Mouse (Mus musculus) brain, adult 2 months (tissue): ENCODE measurements around the gene Zbtb41.
A peak's percentile ranks its signal among the peaks of the same experiment; 100 is the strongest.
"Not testable (repeated sequence)": the region's sequence is repeated elsewhere in the genome, so short reads cannot be mapped to it uniquely, and the experiment has no call there.

Source experiments
- DNase-seq: peaks from one replicate; pipeline ENCODE4 v3.0.0; 2011; ENCODE audit warnings: low read depth, low spot score

The Zbtb41 gene

DNA sequence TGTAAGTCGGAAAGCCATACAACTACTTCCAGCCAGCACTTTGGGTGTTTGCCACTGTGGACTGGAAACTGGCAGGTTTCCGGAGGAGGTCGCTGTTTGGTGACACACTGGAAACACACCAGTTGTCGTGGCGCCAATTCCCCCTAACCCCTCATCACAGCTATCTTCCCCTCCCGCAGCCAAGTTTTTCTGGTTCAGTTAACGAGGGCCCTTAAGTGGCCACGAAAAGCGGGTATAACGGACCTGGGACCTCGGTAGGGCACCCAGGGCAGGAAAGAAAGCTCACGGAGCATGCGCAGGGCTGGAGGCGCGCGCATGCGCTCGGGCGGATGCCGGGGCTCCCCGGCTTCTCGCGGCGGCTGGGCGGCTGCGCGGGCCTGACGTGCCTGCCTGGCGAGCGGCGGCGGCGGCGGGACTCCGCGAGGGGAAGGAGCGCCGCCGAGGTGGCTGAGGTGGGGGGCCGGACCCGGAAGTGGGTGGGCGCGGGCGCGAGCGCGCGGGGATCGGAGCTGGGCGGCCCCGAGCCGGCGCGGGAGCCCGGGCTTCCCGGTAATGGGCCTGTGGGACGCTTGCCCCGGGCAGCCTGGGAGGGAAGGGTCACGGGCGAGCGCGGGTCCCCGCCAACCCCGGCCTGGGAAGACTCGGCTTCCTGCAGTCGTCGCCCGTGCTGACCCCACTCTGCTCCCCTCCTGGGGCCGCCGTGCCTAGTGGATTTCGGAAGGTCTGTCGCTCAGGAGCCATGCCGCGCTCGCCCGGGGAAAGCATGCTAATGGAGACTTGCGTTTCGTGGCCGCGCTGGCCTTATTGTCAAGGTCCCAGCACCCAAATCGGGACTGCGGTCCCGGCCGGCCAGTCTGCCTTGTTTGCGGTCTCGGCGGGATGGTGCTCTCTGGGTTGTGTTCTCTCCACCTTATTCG, at the start of gene Zbtb41:
TSS of gene Zbtb41 (plus strand) at position 414 of the 917 bp plus-strand sequence.
- DNase-seq, result peak; percentile 91

DNA sequence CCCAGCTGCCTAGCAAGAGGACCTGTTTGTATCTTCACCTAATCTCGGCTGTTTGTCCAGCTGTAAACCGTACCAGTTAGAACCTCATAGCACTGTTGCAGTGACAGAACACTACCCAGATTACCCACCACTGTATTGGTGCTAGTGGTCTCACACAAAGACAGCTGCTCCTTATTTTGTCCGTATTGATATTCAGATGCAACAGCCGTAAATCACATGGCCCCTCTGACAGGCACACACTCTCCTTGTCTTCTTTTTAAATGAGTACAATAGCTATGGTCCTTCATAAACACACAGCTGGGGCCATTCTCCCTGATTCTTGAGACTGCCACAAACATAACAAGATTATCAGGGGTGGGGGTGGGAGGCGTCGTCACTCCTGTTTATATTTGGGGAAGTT, 46.2 kb upstream of the Zbtb41 start:
- DNase-seq, result no peak

DNA sequence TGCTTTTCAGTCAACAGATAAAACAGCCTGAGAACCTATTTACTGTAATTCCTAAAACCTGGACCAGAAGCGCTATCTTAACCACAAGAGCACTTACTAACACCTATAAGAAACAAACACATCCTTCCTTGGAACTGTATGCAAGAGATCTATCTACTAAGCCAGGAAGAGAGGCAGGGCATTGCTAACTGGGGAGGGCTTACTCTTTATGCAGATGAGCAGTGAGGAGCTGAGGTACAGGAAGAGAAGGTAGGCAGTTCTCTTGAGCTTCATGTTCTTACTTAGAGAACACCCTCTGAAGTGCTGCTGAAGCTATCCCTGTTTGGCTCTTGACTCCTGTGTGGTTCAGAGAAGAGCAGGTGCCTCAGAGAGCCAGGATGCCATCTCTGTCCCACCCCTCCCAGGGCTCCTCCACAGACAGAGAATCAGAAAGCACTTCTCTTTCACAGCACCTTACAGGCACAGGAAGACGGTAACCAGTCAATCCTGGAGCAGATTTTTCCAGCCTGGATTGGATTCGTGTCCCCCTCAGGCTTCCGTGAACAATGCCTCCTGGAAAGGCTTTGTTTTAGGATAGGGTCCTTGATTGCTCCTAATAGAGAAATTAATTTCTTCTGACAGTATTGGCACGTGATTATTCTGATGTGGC, 45.3 kb upstream of the Zbtb41 start, which contains the start of gene Crb1:
TSS of gene Crb1 (minus strand) at position 463 of the 649 bp plus-strand sequence.
- peak; percentile 15 for DNase-seq

DNA sequence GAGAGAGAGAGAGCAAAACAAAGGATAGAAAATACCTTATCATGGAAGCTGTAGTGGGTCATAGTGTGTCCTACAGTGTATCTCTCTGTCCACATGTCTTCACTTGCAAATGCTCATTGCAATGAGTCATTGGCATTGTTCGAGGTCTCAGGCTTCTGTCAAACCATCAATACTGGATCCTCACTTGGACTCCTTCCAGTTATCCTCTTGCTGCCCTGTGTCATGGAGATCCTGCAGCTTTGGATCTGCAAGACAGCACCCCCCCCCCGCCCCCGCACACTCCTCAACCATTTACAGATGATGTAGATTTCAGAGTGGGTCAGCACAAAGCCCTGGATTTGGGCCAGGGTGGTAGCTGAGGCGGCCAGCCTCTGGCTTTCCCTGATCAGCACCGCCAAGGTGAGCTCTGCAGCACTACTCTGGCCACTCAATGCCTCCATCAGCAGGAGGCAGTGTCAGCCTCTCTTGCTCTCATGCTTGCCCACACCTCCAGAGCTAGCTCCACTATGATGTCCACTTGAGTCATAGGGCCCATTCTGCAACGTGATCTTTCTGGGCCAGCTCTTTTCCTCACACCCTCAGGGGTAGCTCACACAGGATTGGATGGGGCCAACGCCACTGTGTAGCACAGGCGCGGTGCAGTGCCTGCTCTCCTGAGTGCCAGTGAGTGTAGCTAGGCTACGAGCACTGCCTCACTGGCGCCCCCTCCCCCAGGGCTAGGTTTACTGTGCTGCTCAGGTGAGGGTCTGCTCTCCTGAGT, 43.0 kb upstream of the Zbtb41 start:
- DNase-seq, result no peak

DNA sequence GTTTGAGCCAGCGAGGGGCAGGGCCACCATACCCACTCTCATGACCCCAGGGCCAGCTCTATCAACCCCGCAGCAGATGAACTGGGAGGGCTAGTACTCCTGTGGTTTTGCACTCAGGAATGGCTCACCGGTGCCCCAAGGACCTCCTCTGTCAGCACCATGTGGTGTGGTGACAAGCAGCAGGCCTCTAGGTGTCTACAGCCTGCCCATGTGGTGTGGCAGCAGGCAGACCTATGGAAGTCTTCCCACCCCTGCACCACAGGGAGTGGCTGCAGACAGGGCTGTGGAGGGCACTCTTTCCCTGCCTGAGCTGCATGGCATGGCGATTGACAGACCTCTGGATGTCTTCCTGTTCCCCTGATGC, 42.5 kb upstream of the Zbtb41 start:
- no peak for DNase-seq

DNA sequence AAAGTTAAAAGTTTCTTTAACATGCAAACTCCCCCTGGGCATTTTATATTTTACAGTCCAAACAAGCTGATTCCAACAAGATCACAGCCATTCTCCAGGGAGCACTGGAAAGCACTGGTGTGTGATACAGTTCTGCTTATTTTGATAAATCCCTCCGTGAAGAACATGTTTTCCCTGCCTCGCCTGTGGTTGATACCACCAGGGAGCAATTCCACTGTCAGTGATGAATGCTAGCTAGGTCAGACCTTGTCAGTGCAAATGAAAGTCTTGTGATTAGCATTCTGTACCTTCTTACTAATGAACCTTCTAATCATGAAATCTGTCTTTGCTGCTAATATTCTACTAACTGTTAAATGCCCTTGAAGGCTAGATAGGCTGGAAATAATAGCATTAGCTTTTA, 30.3 kb upstream of the Zbtb41 start:
- DNase-seq, result no peak

DNA sequence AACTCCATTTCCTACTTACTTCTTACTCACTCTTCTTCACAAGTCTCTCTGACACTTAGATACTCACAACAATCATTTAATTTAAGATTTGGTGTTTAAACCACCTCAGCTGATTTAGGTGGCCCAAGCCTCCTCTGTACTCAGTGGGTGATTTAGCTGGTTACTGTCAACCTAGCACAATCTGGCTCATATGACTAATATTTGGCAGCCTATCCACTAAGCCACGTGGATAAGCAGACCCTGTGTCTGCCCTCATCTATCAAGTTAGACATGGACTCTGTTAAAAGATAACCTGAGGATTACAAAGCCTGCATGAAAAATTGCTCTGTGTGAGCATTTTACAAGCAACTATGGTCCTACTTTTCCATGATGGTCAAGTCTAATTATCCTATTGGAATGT, 25.5 kb upstream of the Zbtb41 start:
- no peak for DNase-seq

DNA sequence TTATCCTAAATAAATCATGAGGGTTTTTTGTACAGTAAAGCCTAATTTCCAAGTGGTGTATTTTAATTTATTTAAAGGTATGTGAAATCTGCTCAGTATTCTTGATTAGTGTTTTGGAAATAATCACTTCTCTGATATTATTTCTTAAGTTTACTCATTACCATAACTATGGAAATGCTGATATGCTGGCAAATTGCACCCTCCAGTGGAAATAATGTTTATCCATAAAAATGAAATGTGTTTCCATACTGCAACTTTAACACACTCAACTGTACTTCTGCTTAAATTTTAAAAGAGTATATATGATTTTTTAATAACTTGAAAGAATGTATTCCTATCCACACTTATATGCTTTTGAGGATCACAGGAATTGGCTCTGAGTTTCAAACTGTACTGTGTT, 16.3 kb upstream of the Zbtb41 start:
- no peak for DNase-seq

DNA sequence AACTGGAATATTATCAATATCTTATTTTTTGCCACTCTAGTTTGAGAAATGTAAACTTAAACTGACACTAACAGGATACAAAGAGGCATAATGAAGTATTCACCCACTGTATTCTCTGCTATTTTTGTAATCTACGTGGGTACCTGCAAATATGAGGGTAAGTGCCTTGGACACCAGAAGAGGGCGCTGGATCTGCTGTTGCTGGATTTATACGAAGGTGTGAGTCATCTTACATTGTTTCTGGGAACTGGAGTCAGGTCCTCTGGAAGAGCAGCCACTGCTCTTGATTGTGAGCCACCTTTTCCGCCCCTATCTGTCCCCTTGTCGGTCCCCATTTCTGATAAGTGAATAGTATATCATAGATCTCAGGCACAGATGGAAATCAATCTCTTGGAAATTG, 14.4 kb upstream of the Zbtb41 start:
- DNase-seq, result peak; percentile 19

DNA sequence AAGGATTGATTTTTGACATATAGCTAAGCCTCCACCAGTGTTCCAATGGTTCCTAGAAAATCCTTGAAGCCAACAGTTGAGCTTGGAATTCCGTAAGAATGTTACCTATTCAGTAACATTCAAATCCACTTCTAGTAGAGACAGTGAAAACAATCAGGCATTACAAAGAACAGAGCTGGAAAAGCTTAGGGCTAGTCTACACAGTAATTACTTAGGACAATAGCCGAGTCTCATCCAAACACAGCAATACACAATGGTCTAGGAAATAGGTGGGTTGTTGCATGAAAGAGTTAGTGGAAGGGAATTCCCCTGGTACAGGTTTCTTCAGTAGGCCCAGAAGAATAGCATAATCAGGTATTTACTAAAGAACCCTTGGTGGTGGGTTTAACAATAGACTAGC, 9.7 kb upstream of the Zbtb41 start:
- not testable (repeated sequence) for DNase-seq

DNA sequence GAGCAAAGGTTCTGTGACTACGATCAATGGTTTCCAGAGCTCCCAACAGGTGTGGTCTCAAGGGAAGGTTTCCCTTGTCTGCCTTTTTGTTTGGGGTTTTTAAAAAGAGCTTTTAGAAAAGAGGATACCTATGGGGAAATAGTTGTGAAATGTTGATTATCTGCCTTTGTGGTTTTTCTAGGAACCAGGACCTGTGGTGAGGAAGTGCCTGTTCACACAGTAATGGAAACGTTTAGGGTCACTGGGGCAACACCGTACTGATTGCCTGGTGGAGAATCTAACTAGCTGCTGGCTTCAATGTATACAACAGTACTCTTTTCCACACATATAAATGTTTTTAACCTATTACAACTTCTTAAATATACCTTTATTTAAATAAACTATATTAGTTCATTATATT, 8.6 kb upstream of the Zbtb41 start:
- DNase-seq, result no peak

DNA sequence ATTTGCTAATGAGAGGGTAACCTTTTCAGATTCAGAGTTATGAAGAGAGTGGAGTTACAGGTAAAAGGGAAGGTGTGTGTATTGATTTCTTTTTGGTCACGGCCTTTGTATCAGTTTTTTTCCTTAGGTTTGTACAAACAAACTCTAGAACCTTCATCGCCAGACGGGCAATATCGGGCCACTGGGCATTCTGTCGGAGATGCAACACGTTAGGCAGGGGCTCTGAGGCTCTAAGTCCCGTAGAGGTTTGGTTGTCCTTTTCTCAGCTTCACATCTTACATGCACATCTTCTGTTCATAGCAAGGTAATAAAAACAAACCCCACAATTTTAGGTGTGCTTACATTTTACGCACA, 590 bp upstream of the Zbtb41 start:
- DNase-seq, result no peak

DNA sequence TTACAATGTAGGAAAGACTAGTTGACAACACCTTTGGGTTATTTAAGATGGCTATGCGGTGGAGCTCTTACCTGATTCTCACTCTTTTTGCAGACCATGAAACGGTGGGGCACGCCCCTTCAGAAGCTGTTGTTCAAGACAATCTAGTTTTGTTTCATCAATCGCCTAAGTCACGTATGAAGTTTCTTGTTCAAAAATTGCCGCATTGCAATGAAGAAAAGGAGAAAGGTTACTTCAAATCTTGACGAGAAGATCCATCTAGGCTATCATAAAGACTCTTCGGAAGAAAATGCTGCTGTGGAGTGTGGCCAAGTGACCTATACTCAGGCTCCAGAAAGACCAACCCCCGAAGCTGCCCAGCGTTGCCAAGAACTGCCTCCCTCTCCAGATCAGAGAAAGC, 853 bp downstream of the Zbtb41 start:
- DNase-seq, result peak; percentile 13

DNA sequence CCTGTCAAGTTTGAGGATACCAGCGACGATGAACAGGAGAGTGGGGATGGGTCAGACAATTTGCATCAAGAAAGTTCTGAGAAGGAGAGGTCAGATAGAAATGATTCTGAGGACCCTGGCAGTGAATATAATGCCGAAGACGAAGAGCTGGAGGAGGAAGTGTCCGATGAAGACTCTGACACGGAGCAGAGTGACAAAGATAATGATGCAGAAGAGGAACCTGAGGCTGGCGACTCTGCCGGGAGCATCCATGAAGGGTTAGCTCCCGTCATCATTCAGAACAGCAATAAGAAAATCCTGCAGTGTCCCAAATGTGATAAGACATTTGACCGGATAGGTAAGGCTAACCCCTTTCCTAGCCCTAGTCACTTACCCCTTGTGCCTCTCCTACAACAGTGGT, 1.8 kb downstream of the Zbtb41 start:
- no peak for DNase-seq

DNA sequence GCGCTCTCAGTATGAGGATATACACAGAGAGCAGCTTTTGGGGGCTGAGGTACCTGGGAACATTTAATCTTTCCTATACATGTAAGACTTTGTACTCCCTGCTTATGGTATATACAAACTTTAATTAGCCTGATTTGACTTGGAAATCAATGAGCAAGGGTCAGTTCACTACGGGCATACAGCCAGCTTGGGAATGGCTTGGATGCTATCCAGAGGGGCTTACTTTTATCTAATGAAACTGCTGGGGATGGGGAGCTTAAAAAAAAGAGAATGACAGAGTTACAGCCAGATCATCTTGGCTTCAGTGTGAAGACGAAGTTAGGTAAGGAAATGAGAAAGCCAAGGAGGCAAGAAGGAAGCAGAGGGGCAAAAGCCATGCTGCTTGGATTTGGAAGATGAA, 2.9 kb downstream of the Zbtb41 start:
- DNase-seq, result no peak

DNA sequence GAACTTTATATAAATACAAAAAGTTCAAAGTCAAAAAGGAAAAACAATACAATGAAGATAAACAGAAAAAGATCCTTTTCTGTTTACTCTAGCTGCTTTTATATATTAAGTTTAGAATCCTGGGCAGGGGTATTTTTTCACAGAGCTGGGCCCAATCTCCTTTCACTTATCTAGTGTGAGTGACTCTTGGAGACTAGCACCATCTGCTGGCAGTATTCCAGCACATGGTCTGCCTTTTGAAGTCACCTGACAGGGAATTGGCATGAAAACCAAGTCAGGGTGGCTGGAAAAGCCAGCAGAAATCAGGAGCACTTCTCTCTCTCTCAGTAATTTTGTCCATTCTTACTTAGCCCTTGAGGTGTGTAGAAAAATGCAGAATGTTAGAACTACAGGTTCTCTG, 16.3 kb downstream of the Zbtb41 start:
- DNase-seq, result peak; percentile 71

DNA sequence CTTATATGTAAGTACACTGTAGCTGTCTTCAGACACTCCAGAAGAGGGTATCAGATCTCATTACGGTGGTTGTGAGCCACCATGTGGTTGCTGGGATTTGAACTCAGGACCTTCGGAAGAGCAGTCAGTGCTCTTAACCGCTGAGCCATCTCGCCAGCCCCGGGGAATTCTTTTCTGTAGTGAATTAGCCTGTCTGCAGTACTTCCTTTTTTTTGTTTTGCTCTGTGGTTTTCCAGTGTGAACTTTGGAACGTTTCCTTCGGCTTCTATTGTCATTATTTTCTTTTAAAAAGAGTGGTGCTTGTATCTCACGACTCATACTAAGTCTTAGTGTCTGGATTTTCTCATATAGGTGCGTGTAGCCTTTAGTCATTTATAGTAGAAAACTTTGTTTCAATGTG, 21.0 kb downstream of the Zbtb41 start:
- not testable (repeated sequence) for DNase-seq

DNA sequence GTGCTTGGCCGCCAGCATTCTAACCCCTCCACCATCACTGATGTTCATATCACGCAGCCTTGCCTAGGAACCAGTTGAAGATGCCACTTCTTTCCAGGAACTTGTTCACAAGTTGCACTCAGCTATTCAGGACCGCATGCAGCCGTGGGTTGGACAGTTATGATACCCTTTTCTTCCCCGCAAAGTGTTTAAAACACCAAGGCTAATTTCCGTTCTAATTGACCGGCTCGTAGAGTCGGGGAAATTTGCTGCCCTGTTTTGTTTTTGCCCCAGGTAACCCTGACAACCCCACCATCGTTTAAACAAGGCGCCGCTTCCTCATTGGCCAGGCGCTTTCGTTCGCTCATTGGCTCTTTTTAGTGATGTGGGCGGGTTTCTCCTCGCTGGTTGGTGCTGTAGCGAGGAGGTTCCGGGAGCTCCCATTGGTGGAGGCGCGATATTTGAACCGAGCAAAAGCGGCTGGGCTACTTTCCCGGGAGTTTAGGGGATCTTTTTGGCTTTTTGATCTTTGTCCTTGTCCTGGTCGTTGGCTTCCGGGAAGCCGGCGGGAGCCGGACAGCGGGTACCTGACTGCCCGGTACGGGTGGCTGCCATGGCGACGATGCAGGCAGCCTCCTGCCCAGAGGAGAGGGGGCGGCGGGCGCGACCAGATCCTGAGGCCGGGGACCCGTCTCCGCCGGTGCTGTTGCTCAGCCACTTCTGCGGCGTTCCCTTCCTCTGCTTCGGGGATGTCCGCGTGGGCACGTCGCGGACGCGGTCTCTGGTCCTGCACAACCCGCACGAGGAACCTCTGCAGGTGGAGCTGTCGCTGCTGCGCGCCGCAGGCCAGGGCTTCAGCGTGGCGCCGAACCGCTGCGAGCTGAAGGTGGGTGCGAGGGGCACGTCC, 32.5 kb downstream of the Zbtb41 start, which contains the start of gene Aspm:
TSS of gene Aspm (plus strand) at position 433 of the 886 bp plus-strand sequence.
- DNase-seq, result peak; percentile 89

DNA sequence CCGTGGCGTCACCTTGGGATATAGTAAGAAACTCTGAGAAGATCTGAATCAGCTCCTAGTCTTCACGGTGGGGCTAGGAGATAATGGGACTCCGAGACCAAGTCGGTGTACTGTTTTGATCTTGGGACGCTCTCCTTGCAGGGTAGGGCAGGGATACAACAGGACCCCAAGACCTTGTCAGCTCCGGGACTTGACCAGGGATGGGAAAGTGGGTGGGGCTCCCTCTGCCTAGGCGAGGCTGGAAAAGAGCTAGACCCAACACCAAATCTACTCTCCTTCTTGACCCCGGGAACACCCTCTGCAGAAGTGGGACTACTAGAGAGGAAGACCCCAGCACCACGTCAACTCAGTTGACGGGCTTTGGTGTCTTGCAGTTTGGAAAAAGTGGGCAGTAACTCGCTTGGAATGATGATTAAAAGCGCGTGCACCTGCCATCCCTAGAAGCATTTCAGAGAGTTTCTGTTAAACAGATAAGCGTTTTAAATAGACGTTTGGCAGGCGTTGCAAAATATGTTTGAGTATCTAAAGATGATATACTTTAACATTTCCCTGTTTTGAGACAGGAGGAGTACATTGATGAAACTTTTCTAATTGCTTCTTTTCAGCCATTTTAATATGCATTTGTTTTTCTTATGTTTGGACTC, 33.3 kb downstream of the Zbtb41 start:
- DNase-seq, result no peak

DNA sequence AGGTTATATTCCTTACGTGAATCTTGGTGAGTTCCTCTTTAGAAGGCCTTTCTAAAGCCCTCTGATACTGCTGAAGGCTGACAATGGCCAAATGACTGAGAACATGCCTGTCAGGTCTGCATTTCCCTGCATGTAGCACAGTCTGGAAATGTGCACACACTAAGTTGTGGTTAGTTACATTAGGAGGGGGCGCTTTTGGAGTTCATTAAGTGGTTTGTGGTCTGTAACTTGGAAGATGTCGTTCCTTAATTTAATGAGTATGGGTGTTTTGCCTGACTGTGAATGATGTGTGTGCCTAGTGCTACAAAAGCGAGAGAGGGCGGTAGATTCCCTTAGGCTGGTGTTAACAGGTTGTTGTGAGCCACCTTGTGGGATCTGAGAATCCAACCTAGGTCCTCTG, 38.7 kb downstream of the Zbtb41 start:
- DNase-seq, result no peak

DNA sequence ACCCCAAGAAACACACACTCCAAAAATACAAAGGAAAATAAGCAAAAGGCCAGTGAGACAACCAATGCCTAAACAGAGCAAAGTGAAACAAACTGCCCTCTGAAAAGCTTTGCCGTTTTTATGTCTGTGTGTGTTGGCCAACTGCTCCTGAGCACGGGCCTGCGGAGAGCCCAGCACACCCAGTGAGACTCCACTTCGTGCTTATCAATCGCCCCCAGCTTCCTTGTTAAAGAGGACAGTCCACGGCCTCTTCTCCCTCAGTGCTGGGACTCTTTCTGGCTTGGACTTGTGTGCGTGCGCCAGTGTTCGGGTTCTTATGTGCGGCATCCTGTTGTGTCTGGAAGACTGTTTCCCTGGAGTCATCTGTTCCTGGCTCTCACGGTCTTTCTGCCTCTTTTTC, 43.8 kb downstream of the Zbtb41 start:
- DNase-seq, result no peak
